Mouse (Mus musculus): ENCODE measurements around the gene Pfdn6. TPM values are rescaled to one million over a fixed set of nuclear protein-coding genes. Genes with fewer than 3 reads are reported as not detected.
"Not testable (repeated sequence)": the region's sequence is repeated elsewhere in the genome, so short reads cannot be mapped to it uniquely, and the experiment has no call there.

The Pfdn6 gene
- polyA plus RNA-seq, 1 experiment from 2014 or later, result 133 TPM

- 73% methylated on average over 13 of the region's 13 CpGs for WGBS
- not testable (repeated sequence) for H3K27ac ChIP-seq (ENCODE audit: low read length)
Measured at GRCm38 (mm10) chr17:33952015-33952414, 11.9 kb upstream of the Pfdn6 start.

DNA sequence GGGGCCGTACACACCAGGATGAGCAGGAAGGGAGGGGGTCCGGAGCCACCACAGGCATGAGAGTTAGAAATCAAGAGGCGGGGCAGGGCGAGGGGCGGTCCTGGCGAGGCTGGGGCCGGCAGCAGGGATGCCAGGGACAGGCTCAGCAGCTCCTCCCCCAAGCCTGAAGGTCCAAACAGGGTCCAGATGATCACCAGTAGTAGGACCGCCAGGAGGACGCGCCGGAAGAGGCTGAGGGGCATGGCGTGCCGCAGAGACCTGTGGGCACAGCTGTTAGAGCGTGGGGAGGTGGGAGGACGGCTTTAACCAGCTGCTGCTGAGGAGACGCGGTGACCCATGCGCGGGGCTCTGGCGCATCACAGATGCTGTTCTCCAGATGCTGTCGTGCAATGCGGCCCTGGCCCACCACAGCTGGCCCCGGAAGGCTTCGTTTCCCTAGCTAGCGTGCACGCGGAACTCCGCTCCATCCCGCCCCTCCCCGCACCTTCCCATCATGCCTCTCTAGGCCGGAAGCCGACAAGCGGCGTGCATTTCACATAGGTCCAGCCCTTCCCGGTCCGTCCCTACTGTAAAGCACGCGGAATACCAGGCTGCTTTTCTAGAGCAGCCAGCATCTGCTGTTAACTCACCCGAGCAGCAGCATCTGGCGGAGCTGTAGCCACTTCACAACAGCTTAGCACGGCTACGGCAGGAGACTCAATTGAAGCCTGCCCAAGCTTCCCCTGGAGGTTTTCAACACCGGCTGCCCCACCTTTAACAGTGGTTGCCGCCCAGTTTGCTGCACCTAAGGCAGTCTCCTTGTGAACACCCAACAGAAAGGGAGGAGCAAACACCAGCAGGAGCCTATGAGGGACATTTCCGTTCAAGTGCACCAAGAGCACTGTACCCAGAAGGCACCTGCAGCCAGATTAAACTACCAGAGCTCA lies 11.1 kb upstream of the Pfdn6 start, which contains the start of gene B3galt4:
TSS of gene B3galt4 (minus strand) at position 468 of the 926 bp plus-strand sequence.
- H3K9ac ChIP-seq (ENCODE audit: low read length), result peak within 1 kb of the TSS; percentile 78
- WGBS, result 1% methylated on average over 45 of the region's 45 CpGs
- peak within 1 kb of the TSS; percentile 63 for H3K4me3 ChIP-seq (ENCODE audit: low read length)
- peak; percentile 61 for ATAC-seq (replicated peaks; ENCODE audit: extremely low read depth, insufficient read depth, low FRiP score)
- H3K27me3 ChIP-seq (ENCODE audit: control insufficient read depth, insufficient read depth, low read length), result no peaks in the 10 kb centered on the region
- no peaks in the 10 kb centered on the region for H3K9me3 ChIP-seq (replicated peaks; ENCODE audit: control insufficient read depth, low read length)
- H3K36me3 ChIP-seq (ENCODE audit: control insufficient read depth, insufficient read depth), result peaks cover 29% of the 10 kb centered on the region
- peak within 1 kb of the TSS; percentile 98 for H3K4me2 ChIP-seq (ENCODE audit: low read depth, low read length)
- H3K27ac ChIP-seq (ENCODE audit: low read length), result peak within 1 kb of the TSS; percentile 87
- H3K4me1 ChIP-seq (ENCODE audit: control insufficient read depth, insufficient read depth, low read length), result peaks cover 46% of the 10 kb centered on the region

More at GRCm38 (mm10) chr17:33952015-33952414, 11.9 kb upstream of the Pfdn6 start:
- Histone ChIP-seq H3K4me3 (ENCODE audit: low read length) (peak overlapping the region; percentile 63), H3K9ac (ENCODE audit: low read length) (peak overlapping the region; percentile 78), H3K4me2 (ENCODE audit: low read depth, low read length) (peak overlapping the region; percentile 98), H3K36me3 (ENCODE audit: control insufficient read depth, insufficient read depth) (peaks cover 29% of the 10 kb centered on the region), H3K4me1 (ENCODE audit: control insufficient read depth, insufficient read depth, low read length) (peaks cover 52% of the 10 kb centered on the region)
- H3K9me3 ChIP-seq (replicated peaks; ENCODE audit: control insufficient read depth, low read length); H3K27me3 ChIP-seq (ENCODE audit: control insufficient read depth, insufficient read depth, low read length); ATAC-seq (replicated peaks; ENCODE audit: extremely low read depth, insufficient read depth, low FRiP score): not testable (repeated sequence)

DNA sequence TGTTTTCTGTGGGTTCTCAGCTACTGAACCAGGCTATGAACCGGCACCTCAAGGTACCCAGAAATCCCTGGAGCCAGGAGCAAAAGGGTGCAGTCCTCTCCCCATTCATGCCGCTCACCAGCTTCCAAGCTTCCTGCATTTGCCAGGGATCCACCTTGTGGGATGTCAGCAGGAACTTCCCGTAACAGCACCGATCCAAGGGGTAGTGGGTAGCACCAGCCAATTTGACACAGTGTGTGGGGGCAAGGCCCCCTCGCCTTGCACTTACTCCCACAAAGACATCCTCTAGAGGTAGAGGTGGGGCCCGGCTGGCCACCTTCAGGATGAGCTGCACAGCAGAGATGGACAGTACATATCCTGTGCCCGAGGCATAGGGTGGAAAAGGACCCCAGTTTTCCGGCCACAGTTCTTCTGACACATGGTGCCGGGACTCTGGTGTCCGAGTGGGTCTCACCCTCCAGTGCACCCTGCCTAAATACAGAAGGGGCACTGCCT lies 10.0 kb upstream of the Pfdn6 start:
- H3K27me3 ChIP-seq (ENCODE audit: control insufficient read depth, insufficient read depth, low read length), result no peaks in the 10 kb centered on the region
- H3K4me3 ChIP-seq (ENCODE audit: low read length), result peak overlapping the region; percentile 63
- H3K4me2 ChIP-seq (ENCODE audit: low read depth, low read length), result peak overlapping the region; percentile 98
- peaks cover 46% of the 10 kb centered on the region for H3K4me1 ChIP-seq (ENCODE audit: control insufficient read depth, insufficient read depth, low read length)
- H3K9ac ChIP-seq (ENCODE audit: low read length), result peak overlapping the region; percentile 78
- peaks cover 30% of the 10 kb centered on the region for H3K36me3 ChIP-seq (ENCODE audit: control insufficient read depth, insufficient read depth)
- no peaks in the 10 kb centered on the region for H3K9me3 ChIP-seq (replicated peaks; ENCODE audit: control insufficient read depth, low read length)
- 76% methylated on average over 10 of the region's 10 CpGs for WGBS
- H3K27ac ChIP-seq (ENCODE audit: low read length), result peak overlapping the region; percentile 87; the same call in 1 of the 2 replicates
- no peak for ATAC-seq (replicated peaks; ENCODE audit: extremely low read depth, insufficient read depth, low FRiP score)

- H3K36me3 ChIP-seq (ENCODE audit: control insufficient read depth, insufficient read depth), result peaks cover 36% of the 10 kb centered on the region
- WGBS, result 86% methylated on average over 19 of the region's 19 CpGs
- no peak overlapping the region for H3K27ac ChIP-seq (ENCODE audit: low read length)
Measured at GRCm38 (mm10) chr17:33948905-33949537, 8.9 kb upstream of the Pfdn6 start.

GRCm38 (mm10) chr17:33948090-33948904 lies 8.2 kb upstream of the Pfdn6 start:
- Histone ChIP-seq H3K36me3 (ENCODE audit: control insufficient read depth, insufficient read depth) (peaks cover 32% of the 10 kb centered on the region), H3K4me1 (ENCODE audit: control insufficient read depth, insufficient read depth, low read length) (peaks cover 32% of the 10 kb centered on the region), H3K9ac (ENCODE audit: low read length) (no peak overlapping the region), H3K9me3 (replicated peaks; ENCODE audit: control insufficient read depth, low read length) (no peaks in the 10 kb centered on the region), H3K27me3 (ENCODE audit: control insufficient read depth, insufficient read depth, low read length) (no peaks in the 10 kb centered on the region), H3K4me2 (ENCODE audit: low read depth, low read length) (no peak overlapping the region), H3K27ac (ENCODE audit: low read length) (no peak overlapping the region), H3K4me3 (ENCODE audit: low read length) (no peak overlapping the region)
- WGBS, result 85% methylated on average over 22 of the region's 22 CpGs
- ATAC-seq (replicated peaks; ENCODE audit: extremely low read depth, insufficient read depth, low FRiP score), result no peak

More at GRCm38 (mm10) chr17:33948905-33949537, 8.9 kb upstream of the Pfdn6 start:
- Histone ChIP-seq H3K4me2 (ENCODE audit: low read depth, low read length) (no peak overlapping the region), H3K4me1 (ENCODE audit: control insufficient read depth, insufficient read depth, low read length) (peaks cover 39% of the 10 kb centered on the region), H3K9ac (ENCODE audit: low read length) (no peak overlapping the region), H3K4me3 (ENCODE audit: low read length) (no peak overlapping the region), H3K27me3 (ENCODE audit: control insufficient read depth, insufficient read depth, low read length) (no peaks in the 10 kb centered on the region), H3K9me3 (replicated peaks; ENCODE audit: control insufficient read depth, low read length) (no peaks in the 10 kb centered on the region)
- ATAC-seq (replicated peaks; ENCODE audit: extremely low read depth, insufficient read depth, low FRiP score), result no peak

- peaks cover 27% of the 10 kb centered on the region for H3K36me3 ChIP-seq (ENCODE audit: control insufficient read depth, insufficient read depth)
- no peaks in the 10 kb centered on the region for H3K9me3 ChIP-seq (replicated peaks; ENCODE audit: control insufficient read depth, low read length)
- no peak overlapping the region for H3K9ac ChIP-seq (ENCODE audit: low read length)
- H3K4me1 ChIP-seq (ENCODE audit: control insufficient read depth, insufficient read depth, low read length), result peaks cover 24% of the 10 kb centered on the region
- H3K27ac ChIP-seq (ENCODE audit: low read length), result no peak overlapping the region
- H3K4me3 ChIP-seq (ENCODE audit: low read length), result no peak overlapping the region
- H3K27me3 ChIP-seq (ENCODE audit: control insufficient read depth, insufficient read depth, low read length), result no peaks in the 10 kb centered on the region
- WGBS, result 78% methylated on average over 10 of the region's 10 CpGs
- no peak overlapping the region for H3K4me2 ChIP-seq (ENCODE audit: low read depth, low read length)
- ATAC-seq (replicated peaks; ENCODE audit: extremely low read depth, insufficient read depth, low FRiP score), result no peak
Measured at GRCm38 (mm10) chr17:33947430-33948089, 7.4 kb upstream of the Pfdn6 start.

- WGBS, result 92% methylated on average over 15 of the region's 15 CpGs
- Histone ChIP-seq H3K4me3 (ENCODE audit: low read length) (no peak overlapping the region), H3K27me3 (ENCODE audit: control insufficient read depth, insufficient read depth, low read length) (no peaks in the 10 kb centered on the region), H3K4me2 (ENCODE audit: low read depth, low read length) (no peak overlapping the region), H3K9ac (ENCODE audit: low read length) (no peak overlapping the region), H3K9me3 (replicated peaks; ENCODE audit: control insufficient read depth, low read length) (no peaks in the 10 kb centered on the region), H3K36me3 (ENCODE audit: control insufficient read depth, insufficient read depth) (peaks cover 19% of the 10 kb centered on the region), H3K27ac (ENCODE audit: low read length) (no peak overlapping the region), H3K4me1 (ENCODE audit: control insufficient read depth, insufficient read depth, low read length) (peaks cover 15% of the 10 kb centered on the region)
- no peak for ATAC-seq (replicated peaks; ENCODE audit: extremely low read depth, insufficient read depth, low FRiP score)
Measured at GRCm38 (mm10) chr17:33943454-33943853, 3.3 kb upstream of the Pfdn6 start.

GRCm38 (mm10) chr17:33941381-33941780 lies 1.2 kb upstream of the Pfdn6 start:
- no peaks in the 10 kb centered on the region for H3K27me3 ChIP-seq (ENCODE audit: control insufficient read depth, insufficient read depth, low read length)
- H3K36me3 ChIP-seq (ENCODE audit: control insufficient read depth, insufficient read depth), result peaks cover 19% of the 10 kb centered on the region
- peaks cover 15% of the 10 kb centered on the region for H3K4me1 ChIP-seq (ENCODE audit: control insufficient read depth, insufficient read depth, low read length)
- H3K9me3 ChIP-seq (replicated peaks; ENCODE audit: control insufficient read depth, low read length), result no peaks in the 10 kb centered on the region
- 48% methylated on average over 19 of the region's 19 CpGs for WGBS
- peak overlapping the region; percentile 87 for H3K4me3 ChIP-seq (ENCODE audit: low read length)
- H3K9ac ChIP-seq (ENCODE audit: low read length), result peak overlapping the region; percentile 89
- peak overlapping the region; percentile 77 for H3K4me2 ChIP-seq (ENCODE audit: low read depth, low read length)
- ATAC-seq (replicated peaks; ENCODE audit: extremely low read depth, insufficient read depth, low FRiP score), result no peak
- no peak overlapping the region for H3K27ac ChIP-seq (ENCODE audit: low read length)
